Mouse (Mus musculus) layer of hippocampus, adult 11-12 months (tissue): ENCODE data around the gene Egln3.
A peak's percentile ranks its signal among the peaks of the same experiment; 100 is the strongest.

Source experiments
- DNase-seq: peaks from one replicate; pipeline ENCODE4 v3.0.0; 2022; ENCODE audit warnings: low spot score

Egln3 gene

GRCm38 (mm10) chr12:54202765-54203655 is 650 bp downstream of the Egln3 start:
- peak; percentile 12 for DNase-seq

GRCm38 (mm10) chr12:54202276-54202675 is 1.4 kb downstream of the Egln3 start:
- DNase-seq, result no peak

- DNase-seq, result no peak
Observed at GRCm38 (mm10) chr12:54200856-54201255, 2.8 kb downstream of the Egln3 start.

- DNase-seq, result peak; percentile 26
Observed at GRCm38 (mm10) chr12:54200172-54200571, 3.5 kb downstream of the Egln3 start.

GRCm38 (mm10) chr12:54198282-54198918 is 5.3 kb downstream of the Egln3 start:
- no peak for DNase-seq

GRCm38 (mm10) chr12:54197849-54198248 is 5.8 kb downstream of the Egln3 start:
- DNase-seq, result no peak

- DNase-seq, result peak; percentile 32
Observed at GRCm38 (mm10) chr12:54197301-54197782, 6.3 kb downstream of the Egln3 start.

GRCm38 (mm10) chr12:54196881-54197280 is 6.8 kb downstream of the Egln3 start:
- DNase-seq, result no peak

- no peak for DNase-seq
Observed at GRCm38 (mm10) chr12:54194159-54194558, 9.5 kb downstream of the Egln3 start.

GRCm38 (mm10) chr12:54192305-54192661 is 11.4 kb downstream of the Egln3 start:
- DNase-seq, result no peak

- peak; percentile 70 for DNase-seq
Observed at GRCm38 (mm10) chr12:54191608-54192304, 11.9 kb downstream of the Egln3 start.

GRCm38 (mm10) chr12:54191181-54191580 is 12.5 kb downstream of the Egln3 start:
- no peak for DNase-seq

- no peak for DNase-seq
Observed at GRCm38 (mm10) chr12:54187812-54188600, 15.7 kb downstream of the Egln3 start.

- DNase-seq, result no peak
Observed at GRCm38 (mm10) chr12:54186926-54187623, 16.6 kb downstream of the Egln3 start.

GRCm38 (mm10) chr12:54184264-54184663 is 19.4 kb downstream of the Egln3 start:
- no peak for DNase-seq

GRCm38 (mm10) chr12:54178323-54178722 is 25.3 kb downstream of the Egln3 start:
- DNase-seq, result no peak

- no peak for DNase-seq
Observed at GRCm38 (mm10) chr12:54168786-54169185, 34.9 kb downstream of the Egln3 start.

GRCm38 (mm10) chr12:54167737-54168136 is 35.9 kb downstream of the Egln3 start:
- DNase-seq, result no peak

- no peak for DNase-seq
Observed at GRCm38 (mm10) chr12:54164724-54165050, 39.0 kb downstream of the Egln3 start.

- no peak for DNase-seq
Observed at GRCm38 (mm10) chr12:54164040-54164723, 39.5 kb downstream of the Egln3 start.

GRCm38 (mm10) chr12:54163166-54163565 is 40.5 kb downstream of the Egln3 start:
- no peak for DNase-seq
